Mouse (Mus musculus) kidney, adult 2 months (tissue): ENCODE data around the gene Prx.

ENCODE experiments used
- CTCF ChIP-seq: fragments of 200-500 bp; conservative IDR thresholded peaks from 2 replicates; pipeline ENCODE4 v1.5.1; 2011; ENCODE audit warnings: low read depth, mild to moderate bottlenecking, control low read depth, low read length, moderate library complexity, mixed read lengths; ENCODE audit not compliant: insufficient read depth, insufficient read length
- POLR2A ChIP-seq: fragments of 200-500 bp; IDR thresholded peaks from one replicate; pipeline ENCODE4 v1.6.1; 2011; ENCODE audit warnings: low read depth, low read length, control low read depth

- no peak for TF ChIP-seq CTCF
- TF ChIP-seq POLR2A = peak; percentile 42
Observed at GRCm38 (mm10) chr7:27473156-27473834, 25.8 kb upstream of the Prx start, which contains the start of gene Sertad3.
